Mouse (Mus musculus) activated CD4-positive, CD25-positive, alpha-beta regulatory T cell (primary cell): ENCODE measurements around the gene Ofcc1. TPM values are rescaled to one million over a fixed set of nuclear protein-coding genes. Genes with fewer than 3 reads are reported as not detected.

Experiments
- polyA plus RNA-seq, 2 experiments: library from polyadenylated mRNA; unstranded; fragments of 100-300 nt; shearing (Covaris generic); gene quantifications; one replicate each; pipeline ENCODE4 v1.2.1; 2017

Ofcc1 gene
- polyA plus RNA-seq, result not detected

DNA sequence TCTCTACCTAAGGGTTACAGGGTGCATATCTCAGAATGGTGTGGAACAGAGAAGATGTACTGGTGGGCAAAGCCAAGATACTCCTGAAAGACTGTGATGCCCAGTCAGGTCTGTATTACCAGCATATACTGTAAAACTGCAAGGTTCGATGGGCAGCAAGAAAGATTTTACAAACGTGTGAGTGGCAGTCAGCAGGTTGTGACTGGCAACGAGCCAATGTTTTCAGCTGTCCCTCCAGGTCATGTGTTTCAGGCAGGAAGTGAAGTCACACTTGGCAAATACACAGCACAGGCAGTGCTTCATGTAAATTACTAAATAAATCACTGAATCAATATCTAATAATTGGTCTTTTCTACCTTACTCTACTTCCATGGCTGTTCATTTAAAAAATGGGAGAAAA, at the start of gene Ofcc1:
Ofcc1 (minus strand) TSS at position 163 of the 400 bp plus-strand sequence.

